Mouse (Mus musculus): ENCODE measurements around the gene Ube2l3. TPM values are rescaled to one million over a fixed set of nuclear protein-coding genes. Genes with fewer than 3 reads are reported as not detected.

Ube2l3 gene
- polyA plus RNA-seq, 1 experiment from 2014 or later: 410 TPM

DNA sequence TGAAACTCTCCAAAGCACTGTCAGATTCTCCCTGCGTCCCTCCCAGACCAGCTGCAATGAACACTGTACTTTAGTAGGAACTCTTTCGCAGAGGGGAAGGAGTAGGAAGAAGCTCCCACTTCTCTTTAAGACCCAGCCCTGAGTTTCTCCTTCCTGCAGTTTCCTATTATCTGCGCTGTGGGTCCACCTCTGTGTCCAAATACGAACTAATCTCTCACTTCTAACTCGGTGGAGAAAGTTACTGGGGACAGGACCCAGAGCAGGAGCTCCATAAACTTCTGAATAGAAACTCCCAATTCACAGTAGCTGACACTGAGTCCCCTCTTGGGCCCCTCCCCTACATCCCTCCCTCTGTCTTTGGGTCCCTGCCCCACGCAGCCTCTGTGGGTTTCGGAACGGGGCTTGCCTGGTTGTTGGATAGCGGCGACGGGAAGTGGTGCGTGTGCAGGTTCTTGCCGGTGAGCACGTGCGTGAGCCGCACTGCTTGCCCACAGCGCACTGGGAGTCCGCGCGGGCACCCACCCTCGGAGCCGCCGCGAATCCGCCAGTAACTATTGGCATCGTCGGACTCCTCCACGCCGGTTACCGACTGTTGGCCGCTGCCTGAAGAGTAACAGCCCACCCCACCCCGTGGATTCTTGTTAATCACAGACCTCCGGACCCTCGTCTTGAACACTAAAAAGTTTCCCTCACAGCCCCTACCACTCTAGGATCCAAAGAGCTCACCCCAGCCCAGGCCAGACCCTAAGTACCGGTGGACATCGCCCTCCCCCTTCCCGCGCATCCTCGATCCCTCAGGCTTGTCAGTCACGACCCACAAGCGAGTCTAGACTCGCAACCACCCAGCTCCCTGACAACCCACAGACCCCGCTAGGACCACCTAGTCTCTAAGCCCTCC lies 71.0 kb downstream of the Ube2l3 start:
- no peaks in the 10 kb centered on the region for H3K27me3 ChIP-seq (replicated peaks; ENCODE audit: low read depth, poor library complexity, severe bottlenecking)
- no peaks in the 10 kb centered on the region for H3K9me3 ChIP-seq
- peak; percentile 52 for DNase-seq (ENCODE audit: low spot score)
- H3K36me3 ChIP-seq (replicated peaks): peaks cover 15% of the 10 kb centered on the region
- H3K4me1 ChIP-seq: peaks cover 23% of the 10 kb centered on the region
- H3K4me3 ChIP-seq: peak overlapping the region; percentile 87
- 4% methylated on average over 43 of the region's 43 CpGs for WGBS
- peak overlapping the region; percentile 93 for H3K27ac ChIP-seq (replicated peaks)

DNA sequence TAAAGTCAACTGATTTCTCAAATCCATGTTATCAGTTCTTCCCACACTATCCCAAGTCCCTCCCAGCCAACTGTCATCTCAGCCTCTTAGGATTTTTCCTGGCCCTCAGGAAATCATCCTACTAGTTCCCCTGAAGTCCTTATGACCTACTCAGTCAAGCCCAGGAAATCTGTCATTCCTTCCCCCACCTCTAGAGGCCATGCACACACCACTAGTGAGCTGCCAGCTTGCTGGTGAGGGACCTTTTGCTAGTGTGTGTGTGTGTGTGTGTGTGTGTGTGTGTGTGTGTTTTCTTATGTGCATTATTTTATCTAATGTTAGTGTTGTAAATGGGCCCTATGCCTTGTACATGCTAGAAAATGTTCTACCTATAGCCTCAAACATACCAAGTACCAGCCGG lies 75.2 kb downstream of the Ube2l3 start:
- DNase-seq (ENCODE audit: low spot score): peak; percentile 44
- WGBS: 95% methylated on average over 1 of the region's 1 CpGs
- Histone ChIP-seq H3K27ac (replicated peaks) (no peak overlapping the region), H3K4me1 (peaks cover 44% of the 10 kb centered on the region), H3K9me3 (no peaks in the 10 kb centered on the region), H3K4me3 (no peak overlapping the region), H3K27me3 (replicated peaks; ENCODE audit: low read depth, poor library complexity, severe bottlenecking) (no peaks in the 10 kb centered on the region), H3K36me3 (replicated peaks) (peaks cover 31% of the 10 kb centered on the region)

DNA sequence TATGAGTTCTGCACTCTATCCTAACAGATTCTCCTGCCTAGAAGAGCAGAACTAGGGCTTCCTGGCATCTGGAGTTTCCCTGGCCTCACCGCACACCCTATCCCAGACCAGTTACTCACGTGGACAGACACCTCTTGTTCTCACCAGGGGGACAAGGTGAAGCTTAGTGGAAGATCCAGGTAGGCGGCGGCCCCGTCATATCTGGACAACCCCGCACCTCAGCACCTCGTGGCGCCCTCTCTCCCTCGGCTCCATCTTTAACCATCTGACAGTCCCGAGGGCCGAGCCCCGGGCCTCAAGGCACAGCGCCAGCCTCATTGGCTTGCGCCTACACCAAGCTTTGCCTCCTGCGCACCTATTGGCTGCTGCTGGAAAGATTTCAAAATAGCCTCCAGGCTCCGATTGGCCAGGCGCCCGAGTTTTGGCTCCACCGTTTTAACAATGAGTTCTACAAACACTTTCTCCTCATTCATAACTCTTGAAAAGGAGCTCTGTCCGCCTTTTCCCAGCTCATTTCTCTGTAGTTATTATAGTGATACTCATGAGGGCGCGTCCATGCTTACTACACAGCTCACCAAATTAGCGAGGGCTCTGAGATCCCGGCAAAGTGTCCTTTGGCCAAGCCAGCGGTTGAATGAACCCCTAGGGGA lies 77.5 kb downstream of the Ube2l3 start, which contains the start of gene 2610318N02Rik:
2610318N02Rik (minus strand) TSS at position 297 of the 650 bp plus-strand sequence.
- Histone ChIP-seq H3K4me3 (peak within 1 kb of the TSS; percentile 73), H3K27ac (replicated peaks) (peak within 1 kb of the TSS; percentile 91), H3K36me3 (replicated peaks) (peaks cover 46% of the 10 kb centered on the region), H3K9me3 (no peaks in the 10 kb centered on the region), H3K27me3 (replicated peaks; ENCODE audit: low read depth, poor library complexity, severe bottlenecking) (no peaks in the 10 kb centered on the region), H3K4me1 (peaks cover 38% of the 10 kb centered on the region)
- WGBS: under 1% methylated on average over 25 of the region's 25 CpGs
- DNase-seq (ENCODE audit: low spot score): peak; percentile 92

DNA sequence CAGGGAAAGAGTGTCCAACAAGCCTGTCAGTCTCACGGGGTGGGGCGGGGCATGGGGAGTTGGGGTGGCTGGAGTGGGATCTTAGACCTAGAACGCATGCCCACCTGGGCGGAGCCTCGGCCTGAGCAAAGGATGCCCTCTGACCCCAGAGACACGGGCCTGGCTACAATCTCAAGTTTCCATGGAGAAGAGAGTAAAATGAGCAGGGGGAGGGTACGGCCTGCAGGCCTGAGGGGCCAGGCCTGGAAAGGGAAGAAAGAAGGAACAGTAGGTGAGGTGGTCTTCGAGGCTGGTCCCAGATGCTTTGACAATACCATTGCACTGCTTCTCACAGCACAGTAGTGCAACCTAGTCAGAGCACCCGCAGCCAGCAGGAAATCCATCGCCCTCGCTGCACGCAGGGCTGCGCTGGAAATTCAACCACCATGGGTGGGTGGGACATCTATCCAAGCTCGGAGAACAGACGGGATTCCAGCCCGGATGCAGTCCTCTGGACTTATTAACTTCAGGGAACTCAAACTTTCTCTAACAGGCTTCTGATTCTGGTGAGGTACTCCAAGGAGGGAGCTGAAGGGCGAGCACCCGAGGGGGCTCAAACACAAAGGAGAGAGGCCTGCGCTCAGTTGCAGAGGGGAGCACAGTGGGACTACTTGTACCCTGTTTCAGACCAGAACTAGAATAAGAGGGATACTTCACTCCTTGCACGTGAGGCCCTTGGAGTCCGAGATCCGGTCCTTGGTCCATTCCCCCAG lies 78.2 kb downstream of the Ube2l3 start:
- peak; percentile 90 for DNase-seq (ENCODE audit: low spot score)
- H3K9me3 ChIP-seq: no peaks in the 10 kb centered on the region
- peak overlapping the region; percentile 91 for H3K27ac ChIP-seq (replicated peaks)
- WGBS: 2% methylated on average over 22 of the region's 22 CpGs
- H3K36me3 ChIP-seq (replicated peaks): peaks cover 46% of the 10 kb centered on the region
- no peaks in the 10 kb centered on the region for H3K27me3 ChIP-seq (replicated peaks; ENCODE audit: low read depth, poor library complexity, severe bottlenecking)
- H3K4me3 ChIP-seq: peak overlapping the region; percentile 73
- peaks cover 38% of the 10 kb centered on the region for H3K4me1 ChIP-seq

DNA sequence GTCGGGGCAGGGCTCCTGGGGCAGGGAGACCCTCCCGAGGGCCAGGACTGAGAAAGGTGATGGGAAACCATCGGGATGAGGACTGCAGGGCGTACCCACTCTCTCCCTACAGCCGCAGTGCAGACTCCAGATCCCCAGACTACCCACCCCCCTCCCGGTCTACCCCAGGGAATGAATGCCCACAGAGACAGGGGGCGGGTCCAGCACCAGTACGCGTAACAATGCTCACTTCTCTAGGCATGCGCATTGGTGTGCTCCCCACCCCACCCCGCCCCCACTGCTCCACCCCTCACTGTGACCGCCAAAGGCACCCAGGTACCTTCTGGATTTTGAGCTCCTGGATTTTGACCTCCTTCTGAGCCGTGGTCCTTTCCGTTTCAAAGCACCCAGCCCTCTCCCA lies 80.9 kb downstream of the Ube2l3 start:
- no peak for DNase-seq (ENCODE audit: low spot score)
- peaks cover 73% of the 10 kb centered on the region for H3K36me3 ChIP-seq (replicated peaks)
- 53% methylated on average over 14 of the region's 14 CpGs for WGBS
- no peaks in the 10 kb centered on the region for H3K27me3 ChIP-seq (replicated peaks; ENCODE audit: low read depth, poor library complexity, severe bottlenecking)
- no peaks in the 10 kb centered on the region for H3K9me3 ChIP-seq
- no peak overlapping the region for H3K27ac ChIP-seq (replicated peaks)
- H3K4me3 ChIP-seq: 0 out of 2 replicates have a peak overlapping the region, but pooled peaks have one; percentile 17
- H3K4me1 ChIP-seq: peaks cover 38% of the 10 kb centered on the region

DNA sequence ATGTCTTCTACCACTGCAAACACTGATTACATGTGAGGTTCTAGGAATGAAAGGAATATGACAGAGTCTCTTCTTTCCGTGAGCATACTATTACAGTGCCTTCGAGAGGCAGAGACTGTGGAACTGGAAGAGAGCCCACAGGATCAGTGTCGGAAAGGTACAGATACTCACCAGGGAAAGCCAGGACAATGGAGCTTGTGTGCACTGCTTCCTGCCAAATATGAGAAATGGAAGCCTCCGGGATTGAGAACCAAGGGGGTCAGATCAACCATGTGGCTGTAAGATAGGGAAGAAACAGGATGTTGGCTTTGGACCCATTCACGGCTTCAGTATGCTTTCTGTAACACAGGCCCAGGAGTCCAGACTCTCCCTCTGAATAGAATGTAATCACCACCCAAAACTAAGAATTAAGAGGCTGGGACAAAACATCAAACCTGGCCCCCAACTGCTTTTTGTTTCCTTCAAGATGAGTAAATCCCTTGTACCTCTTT lies 85.1 kb downstream of the Ube2l3 start:
- DNase-seq (ENCODE audit: low spot score): no peak
- WGBS: 89% methylated on average over 5 of the region's 5 CpGs
- Histone ChIP-seq H3K36me3 (replicated peaks) (peaks cover 100% of the 10 kb centered on the region), H3K27me3 (replicated peaks; ENCODE audit: low read depth, poor library complexity, severe bottlenecking) (no peaks in the 10 kb centered on the region), H3K9me3 (no peaks in the 10 kb centered on the region), H3K4me1 (peaks cover 10% of the 10 kb centered on the region), H3K27ac (replicated peaks) (no peak overlapping the region), H3K4me3 (no peak overlapping the region)

DNA sequence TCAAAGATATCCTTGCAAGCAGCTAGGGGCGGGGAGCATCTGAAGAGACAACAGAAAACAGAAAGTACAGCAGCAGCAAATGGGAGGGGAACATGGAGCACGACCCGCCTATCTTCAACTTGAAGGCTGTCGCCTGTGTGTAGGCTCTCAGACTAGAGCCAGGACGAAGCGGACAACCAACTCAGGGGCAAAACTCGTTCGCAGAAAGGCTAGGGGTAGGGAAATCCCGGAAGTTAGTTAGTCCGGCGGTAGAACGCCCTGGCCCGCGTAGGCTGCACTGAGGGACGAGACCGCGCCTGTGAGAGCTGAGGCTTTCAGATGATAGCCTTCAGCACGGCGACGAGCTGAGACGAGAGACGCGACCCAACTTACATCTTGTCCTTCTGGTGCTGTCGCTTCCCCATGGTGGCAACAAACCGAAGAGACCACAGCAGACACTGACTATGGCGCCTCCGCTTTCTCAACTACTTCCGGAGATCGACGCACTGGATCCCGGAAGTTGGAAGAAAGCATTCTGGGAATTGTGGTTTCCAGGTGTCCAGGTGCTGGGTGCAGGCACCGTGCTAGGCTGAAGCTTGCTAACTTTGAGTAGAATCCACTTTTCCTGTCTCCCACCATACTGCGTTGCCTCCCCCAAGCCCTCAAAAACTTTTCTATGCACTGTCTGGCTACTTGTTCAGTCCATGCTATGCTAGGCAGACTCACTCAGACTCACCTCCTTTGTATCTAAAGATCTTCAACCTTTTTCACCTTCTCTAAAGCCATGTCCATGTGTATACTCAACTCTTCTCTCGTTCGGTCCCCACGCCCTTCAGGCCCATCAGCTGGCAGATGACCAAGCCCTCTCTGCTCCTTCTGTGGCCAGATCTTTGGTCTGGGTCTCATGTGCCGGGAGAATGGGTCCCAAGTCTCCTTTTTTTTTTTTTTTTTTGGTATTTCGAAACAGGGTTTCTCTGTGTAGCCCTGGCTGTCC lies 91.4 kb downstream of the Ube2l3 start, which contains the start of gene Ppil2:
Ppil2 (minus strand) TSS at position 487 of the 973 bp plus-strand sequence.
- Histone ChIP-seq H3K4me1 (peaks cover 11% of the 10 kb centered on the region), H3K4me3 (peak within 1 kb of the TSS; percentile 69), H3K9me3 (no peaks in the 10 kb centered on the region), H3K27me3 (replicated peaks; ENCODE audit: low read depth, poor library complexity, severe bottlenecking) (no peaks in the 10 kb centered on the region), H3K36me3 (replicated peaks) (peaks cover 72% of the 10 kb centered on the region), H3K27ac (replicated peaks) (peak within 1 kb of the TSS; percentile 61)
- DNase-seq (ENCODE audit: low spot score): peak; percentile 77
- 10% methylated on average over 38 of the region's 38 CpGs for WGBS

DNA sequence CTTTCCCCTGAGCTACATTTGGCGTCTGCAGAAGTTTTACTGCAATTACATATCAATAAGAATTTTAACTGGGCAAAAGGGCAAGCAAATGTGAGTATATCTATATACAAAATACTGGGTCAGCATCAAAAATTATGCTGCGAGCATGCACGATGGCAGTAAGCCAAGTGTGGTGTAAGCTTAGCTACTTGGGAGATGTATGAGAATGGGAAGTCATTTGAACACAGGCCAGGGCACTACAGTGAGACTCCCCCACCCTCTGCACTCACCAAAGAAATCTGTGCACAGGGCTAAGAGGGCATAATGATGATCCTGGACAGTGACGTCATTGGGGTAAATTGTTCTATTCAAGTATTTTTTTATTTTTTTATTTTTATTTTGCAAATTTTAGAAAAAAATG lies 97.8 kb downstream of the Ube2l3 start:
- Histone ChIP-seq H3K27ac (replicated peaks) (no peak overlapping the region), H3K27me3 (replicated peaks; ENCODE audit: low read depth, poor library complexity, severe bottlenecking) (no peaks in the 10 kb centered on the region), H3K4me1 (peaks cover 2% of the 10 kb centered on the region; the same call in 1 of the 2 replicates), H3K4me3 (no peak overlapping the region), H3K9me3 (no peaks in the 10 kb centered on the region), H3K36me3 (replicated peaks) (peaks cover 94% of the 10 kb centered on the region)
- WGBS: 95% methylated on average over 4 of the region's 4 CpGs
- DNase-seq (ENCODE audit: low spot score): no peak

DNA sequence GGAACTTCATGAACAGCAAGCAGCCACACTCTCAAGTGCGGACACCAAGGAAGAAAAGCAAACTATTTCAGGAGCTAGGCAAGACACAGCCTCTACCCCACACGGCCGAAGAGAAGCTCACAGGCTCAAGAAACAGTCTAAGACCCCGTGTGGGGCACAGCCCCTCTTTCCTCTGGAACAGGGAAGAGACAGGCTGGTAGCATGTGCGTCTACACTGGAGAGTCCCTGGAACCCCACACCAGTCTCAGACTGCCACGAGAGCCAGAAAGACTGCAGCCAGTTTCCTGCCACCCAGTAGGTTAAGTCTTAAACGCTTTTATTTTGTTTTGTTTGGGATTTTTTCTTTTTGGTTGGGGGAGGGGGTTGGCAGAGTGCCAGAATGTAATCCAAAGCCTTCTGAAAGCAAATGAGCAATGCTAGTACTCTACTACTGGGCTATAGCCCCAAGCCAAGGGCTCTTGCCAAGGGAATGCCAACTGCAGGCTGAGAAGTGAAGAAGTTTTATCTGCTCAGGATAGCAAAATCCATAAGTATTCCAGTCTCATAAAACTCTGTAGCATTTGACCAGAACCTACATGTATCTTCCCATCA lies 99.7 kb downstream of the Ube2l3 start:
- 84% methylated on average over 7 of the region's 7 CpGs for WGBS
- no peak for DNase-seq (ENCODE audit: low spot score)
- H3K27ac ChIP-seq (replicated peaks): no peak overlapping the region
- H3K4me3 ChIP-seq: no peak overlapping the region
- H3K4me1 ChIP-seq: no peaks in the 10 kb centered on the region
- H3K27me3 ChIP-seq (replicated peaks; ENCODE audit: low read depth, poor library complexity, severe bottlenecking): no peaks in the 10 kb centered on the region
- H3K9me3 ChIP-seq: no peaks in the 10 kb centered on the region
- peaks cover 97% of the 10 kb centered on the region for H3K36me3 ChIP-seq (replicated peaks)
